Mouse (Mus musculus) intestine, embryonic 16.5 days (tissue): Measurements from ENCODE around the gene Gnai2. TPM values are rescaled to one million over a fixed set of nuclear protein-coding genes. Genes with fewer than 3 reads are reported as not detected.

ENCODE experiments used
- ATAC-seq: fragments of 200-750 bp; cut with Nextera tagmentation; 2 replicates; pipeline ENCODE4 v1.8.0; 2017; ENCODE audit warnings: moderate TSS enrichment, moderate library complexity
- H3K27ac ChIP-seq: fragments of 300-500 bp; sonication (generic); 2 replicates; pipeline ENCODE4 v1.5.1; 2014; ENCODE audit warnings: mild to moderate bottlenecking, low read length
- H3K27me3 ChIP-seq: fragments of 300-500 bp; sonication (generic); replicated peaks from 2 replicates; pipeline ENCODE4 v1.6.1; 2014; ENCODE audit warnings: low read length, control low read depth, mixed read lengths; ENCODE audit not compliant: control insufficient read depth, insufficient read depth
- H3K36me3 ChIP-seq: fragments of 300-500 bp; sonication (generic); 2 replicates; pipeline ENCODE4 v1.6.1; 2014; ENCODE audit warnings: low read length, control low read depth; ENCODE audit not compliant: control insufficient read depth, insufficient read depth
- H3K4me1 ChIP-seq: fragments of 300-500 bp; sonication (generic); 2 replicates; pipeline ENCODE4 v1.6.1; 2014; ENCODE audit warnings: low read length, control low read depth, mixed read lengths; ENCODE audit not compliant: control insufficient read depth, insufficient read depth
- H3K4me2 ChIP-seq: fragments of 300-500 bp; sonication (generic); 2 replicates; pipeline ENCODE4 v1.6.1; 2014; ENCODE audit warnings: low read depth, low read length, control low read depth
- H3K4me3 ChIP-seq: fragments of 300-500 bp; sonication (generic); 2 replicates; pipeline ENCODE4 v1.5.1; 2014; ENCODE audit warnings: mild to moderate bottlenecking, low read length
- H3K9ac ChIP-seq: fragments of 300-500 bp; sonication (generic); 2 replicates; pipeline ENCODE4 v1.6.1; 2014; ENCODE audit warnings: low read depth, low read length
- H3K9me3 ChIP-seq: fragments of 300-500 bp; sonication (generic); 2 replicates; pipeline ENCODE4 v1.6.1; 2016; ENCODE audit warnings: low read length, control low read depth; ENCODE audit not compliant: control insufficient read depth
- whole genome bisulfite sequencing: fragments of 180-500 bp; shearing (Covaris S2); extraction: QIAGEN DNeasy Blood & Tissue Kit; methylation state at CpG from one replicate; pipeline ENCODE4 v1.1.7; 2014; 5-methylcytosine and 5-hydroxymethylcytosine counted together
- polyA plus RNA-seq: library from polyadenylated mRNA; unstranded; fragments of >200 nt; fragmentation: Nextera tagmentation; extraction: Ambion mirVana; gene quantifications from 2 replicates; pipeline ENCODE4 v1.2.1, GENCODE M21; 2015

The Gnai2 gene
- polyA plus RNA-seq, 1 experiment from 2014 or later: 301 TPM

GRCm38 (mm10) chr9:107602068-107602648, 33.0 kb downstream of the Gnai2 start:
- peak overlapping the region; percentile 36; the same call in 1 of the 2 replicates for H3K9ac ChIP-seq
- no peak for ATAC-seq
- H3K4me2 ChIP-seq: 0 out of 2 replicates have a peak overlapping the region, but pooled peaks have one; percentile 11
- peaks cover 2% of the 10 kb centered on the region; the same call in 1 of the 2 replicates for H3K36me3 ChIP-seq
- H3K27ac ChIP-seq: no peak overlapping the region
- WGBS: 13% methylated on average over 10 of the region's 10 CpGs
- H3K4me1 ChIP-seq: peaks cover 52% of the 10 kb centered on the region
- H3K4me3 ChIP-seq: no peak overlapping the region
- H3K27me3 ChIP-seq: no peaks in the 10 kb centered on the region
- H3K9me3 ChIP-seq: no peaks in the 10 kb centered on the region

GRCm38 (mm10) chr9:107601275-107601674, 33.9 kb downstream of the Gnai2 start:
- peaks cover 46% of the 10 kb centered on the region for H3K4me1 ChIP-seq
- 83% methylated on average over 11 of the region's 11 CpGs for WGBS
- no peaks in the 10 kb centered on the region for H3K9me3 ChIP-seq
- no peak overlapping the region for H3K4me3 ChIP-seq
- no peaks in the 10 kb centered on the region for H3K27me3 ChIP-seq
- H3K9ac ChIP-seq: peak overlapping the region; percentile 3; the same call in 1 of the 2 replicates
- no peak overlapping the region for H3K4me2 ChIP-seq
- no peak for ATAC-seq
- H3K36me3 ChIP-seq: peaks cover 2% of the 10 kb centered on the region; the same call in 1 of the 2 replicates
- H3K27ac ChIP-seq: no peak overlapping the region

GRCm38 (mm10) chr9:107600745-107601144, 34.4 kb downstream of the Gnai2 start:
- Histone ChIP-seq H3K4me2 (no peak overlapping the region), H3K27ac (no peak overlapping the region), H3K36me3 (peaks cover 2% of the 10 kb centered on the region; the same call in 1 of the 2 replicates), H3K4me1 (peaks cover 46% of the 10 kb centered on the region), H3K9me3 (no peaks in the 10 kb centered on the region), H3K4me3 (no peak overlapping the region), H3K27me3 (no peaks in the 10 kb centered on the region), H3K9ac (no peak overlapping the region)
- WGBS: 72% methylated on average over 12 of the region's 12 CpGs
- ATAC-seq: no peak

GRCm38 (mm10) chr9:107599842-107600241, 35.3 kb downstream of the Gnai2 start:
- H3K27ac ChIP-seq: no peak overlapping the region
- peaks cover 2% of the 10 kb centered on the region; the same call in 1 of the 2 replicates for H3K36me3 ChIP-seq
- H3K4me1 ChIP-seq: peaks cover 42% of the 10 kb centered on the region
- no peak overlapping the region for H3K4me3 ChIP-seq
- WGBS: 68% methylated on average over 14 of the region's 14 CpGs
- no peak overlapping the region for H3K4me2 ChIP-seq
- ATAC-seq: no peak
- H3K27me3 ChIP-seq: no peaks in the 10 kb centered on the region
- H3K9me3 ChIP-seq: no peaks in the 10 kb centered on the region
- H3K9ac ChIP-seq: no peak overlapping the region

- H3K27ac ChIP-seq: no peak overlapping the region
- WGBS: 81% methylated on average over 9 of the region's 9 CpGs
- ATAC-seq: no peak
- no peak overlapping the region for H3K4me2 ChIP-seq
- H3K9me3 ChIP-seq: no peaks in the 10 kb centered on the region
- no peaks in the 10 kb centered on the region for H3K27me3 ChIP-seq
- H3K4me3 ChIP-seq: no peak overlapping the region
- H3K36me3 ChIP-seq: peaks cover 2% of the 10 kb centered on the region; the same call in 1 of the 2 replicates
- peaks cover 42% of the 10 kb centered on the region for H3K4me1 ChIP-seq
- H3K9ac ChIP-seq: no peak overlapping the region
These were observed 35.7 kb downstream of the Gnai2 start for GRCm38 (mm10) chr9:107599433-107599832.

GRCm38 (mm10) chr9:107598385-107598784, 36.8 kb downstream of the Gnai2 start:
- Histone ChIP-seq H3K9ac (peak overlapping the region; percentile 24; the same call in 1 of the 2 replicates), H3K36me3 (peaks cover 8% of the 10 kb centered on the region; the same call in 1 of the 2 replicates), H3K27me3 (no peaks in the 10 kb centered on the region), H3K27ac (no peak overlapping the region), H3K4me2 (no peak overlapping the region), H3K9me3 (no peaks in the 10 kb centered on the region), H3K4me3 (no peak overlapping the region), H3K4me1 (peaks cover 32% of the 10 kb centered on the region)
- 63% methylated on average over 5 of the region's 5 CpGs for WGBS
- no peak for ATAC-seq

GRCm38 (mm10) chr9:107596619-107597569, 38.3 kb downstream of the Gnai2 start:
- Histone ChIP-seq H3K4me2 (no peak overlapping the region), H3K4me3 (no peak overlapping the region), H3K36me3 (peaks cover 15% of the 10 kb centered on the region), H3K9me3 (no peaks in the 10 kb centered on the region), H3K27me3 (no peaks in the 10 kb centered on the region), H3K27ac (no peak overlapping the region), H3K9ac (no peak overlapping the region), H3K4me1 (peaks cover 21% of the 10 kb centered on the region; the same call in 1 of the 2 replicates)
- no peak for ATAC-seq
- 88% methylated on average over 11 of the region's 11 CpGs for WGBS

GRCm38 (mm10) chr9:107594281-107595062, 40.7 kb downstream of the Gnai2 start:
- ATAC-seq: no peak
- Histone ChIP-seq H3K27me3 (no peaks in the 10 kb centered on the region), H3K36me3 (peaks cover 23% of the 10 kb centered on the region), H3K27ac (no peak overlapping the region), H3K4me1 (peaks cover 21% of the 10 kb centered on the region), H3K4me3 (no peak overlapping the region), H3K4me2 (no peak overlapping the region), H3K9me3 (no peaks in the 10 kb centered on the region), H3K9ac (no peak overlapping the region)
- WGBS: 80% methylated on average over 8 of the region's 8 CpGs
